Mouse (Mus musculus) liver, embryonic 15.5 days (tissue): ENCODE measurements around the gene Prss54. TPM values are rescaled to one million over a fixed set of nuclear protein-coding genes. Genes with fewer than 3 reads are reported as not detected.

Experiments
- ATAC-seq: fragments of 200-750 bp; cut with Nextera tagmentation; 2 replicates; pipeline ENCODE4 v1.8.0; 2017; ENCODE audit warnings: moderate number of reproducible peaks, mild to moderate bottlenecking, moderate library complexity; ENCODE audit not compliant: insufficient read depth
- H3K27ac ChIP-seq: fragments of 300-500 bp; sonication (generic); replicated peaks from 2 replicates; pipeline ENCODE4 v1.5.1; 2015; ENCODE audit warnings: mild to moderate bottlenecking, inconsistent platforms
- H3K27me3 ChIP-seq: fragments of 300-500 bp; sonication (generic); 2 replicates; pipeline ENCODE4 v1.6.1; 2015; ENCODE audit warnings: mild to moderate bottlenecking, inconsistent platforms
- H3K36me3 ChIP-seq: fragments of 300-500 bp; sonication (generic); replicated peaks from 2 replicates; pipeline ENCODE4 v1.6.1; 2015; ENCODE audit warnings: moderate library complexity, mild to moderate bottlenecking, inconsistent platforms
- H3K4me1 ChIP-seq: fragments of 300-500 bp; sonication (generic); replicated peaks from 2 replicates; pipeline ENCODE4 v1.6.1; 2015; ENCODE audit warnings: inconsistent platforms
- H3K4me2 ChIP-seq: fragments of 300-500 bp; sonication (generic); 2 replicates; pipeline ENCODE4 v1.6.1; 2015; ENCODE audit warnings: moderate library complexity, mild to moderate bottlenecking, inconsistent platforms
- H3K4me3 ChIP-seq: fragments of 300-500 bp; sonication (generic); replicated peaks from 2 replicates; pipeline ENCODE4 v1.5.1; 2015; ENCODE audit warnings: mild to moderate bottlenecking, inconsistent platforms
- H3K9ac ChIP-seq: fragments of 300-500 bp; sonication (generic); 2 replicates; pipeline ENCODE4 v1.6.1; 2015; ENCODE audit warnings: moderate library complexity, mild to moderate bottlenecking, inconsistent platforms
- H3K9me3 ChIP-seq: fragments of 300-500 bp; sonication (generic); replicated peaks from 2 replicates; pipeline ENCODE4 v1.6.1; 2016; ENCODE audit warnings: inconsistent platforms
- WGBS: fragments of 180-500 bp; shearing (Covaris S2); methylation state at CpG from one replicate; pipeline ENCODE4 v1.1.7; 2015; ENCODE audit warnings: mixed read lengths; ENCODE audit not compliant: insufficient replicate concordance; 5-methylcytosine and 5-hydroxymethylcytosine counted together
- polyA plus RNA-seq: library from polyadenylated mRNA; unstranded; fragments of >200 nt; fragmentation: Nextera tagmentation; extraction: Ambion mirVana; gene quantifications from 2 replicates; pipeline ENCODE4 v1.2.1, GENCODE M21; 2015

Gene Prss54
- polyA plus RNA-seq, 1 experiment from 2014 or later = not detected

- no peak overlapping the region for H3K4me3 ChIP-seq
- no peaks in the 10 kb centered on the region for H3K4me1 ChIP-seq
- no peak overlapping the region for H3K4me2 ChIP-seq
- no peak overlapping the region for H3K27ac ChIP-seq
- H3K9me3 ChIP-seq = no peaks in the 10 kb centered on the region
- H3K9ac ChIP-seq = no peak overlapping the region
- WGBS = 68% methylated on average over 10 of the region's 10 CpGs
- ATAC-seq = no peak
- H3K27me3 ChIP-seq = no peaks in the 10 kb centered on the region
- no peaks in the 10 kb centered on the region for H3K36me3 ChIP-seq
Observed at GRCm38 (mm10) chr8:95528194-95528593, 47.9 kb downstream of the Prss54 start.

GRCm38 (mm10) chr8:95523991-95524390 lies 52.1 kb downstream of the Prss54 start:
- H3K36me3 ChIP-seq = no peaks in the 10 kb centered on the region
- ATAC-seq = no peak
- WGBS = 69% methylated on average over 4 of the region's 4 CpGs
- no peak overlapping the region for H3K27ac ChIP-seq
- no peaks in the 10 kb centered on the region for H3K9me3 ChIP-seq
- no peaks in the 10 kb centered on the region for H3K27me3 ChIP-seq
- H3K9ac ChIP-seq = no peak overlapping the region
- no peak overlapping the region for H3K4me2 ChIP-seq
- H3K4me1 ChIP-seq = no peaks in the 10 kb centered on the region
- no peak overlapping the region for H3K4me3 ChIP-seq

- Histone ChIP-seq H3K27ac (no peak overlapping the region), H3K9me3 (no peaks in the 10 kb centered on the region), H3K4me2 (no peak overlapping the region), H3K4me3 (no peak overlapping the region), H3K36me3 (no peaks in the 10 kb centered on the region), H3K4me1 (no peaks in the 10 kb centered on the region), H3K27me3 (no peaks in the 10 kb centered on the region), H3K9ac (no peak overlapping the region)
- no peak for ATAC-seq
- WGBS = 73% methylated on average over 6 of the region's 6 CpGs
Observed at GRCm38 (mm10) chr8:95516928-95517327, 59.2 kb downstream of the Prss54 start.

- Histone ChIP-seq H3K36me3 (no peaks in the 10 kb centered on the region), H3K27ac (no peak overlapping the region), H3K4me2 (no peak overlapping the region), H3K4me1 (no peaks in the 10 kb centered on the region), H3K27me3 (no peaks in the 10 kb centered on the region), H3K4me3 (no peak overlapping the region), H3K9me3 (no peaks in the 10 kb centered on the region), H3K9ac (no peak overlapping the region)
- ATAC-seq = no peak
- WGBS = 65% methylated on average over 4 of the region's 4 CpGs
Observed at GRCm38 (mm10) chr8:95513219-95513618, 62.9 kb downstream of the Prss54 start.

- Histone ChIP-seq H3K36me3 (no peaks in the 10 kb centered on the region), H3K27me3 (no peaks in the 10 kb centered on the region), H3K9me3 (no peaks in the 10 kb centered on the region), H3K4me2 (no peak overlapping the region), H3K4me1 (no peaks in the 10 kb centered on the region), H3K27ac (no peak overlapping the region), H3K9ac (no peak overlapping the region), H3K4me3 (no peak overlapping the region)
- 60% methylated on average over 4 of the region's 4 CpGs for WGBS
- ATAC-seq = no peak
Observed at GRCm38 (mm10) chr8:95512257-95512656, 63.9 kb downstream of the Prss54 start.

Other genes starting within 250 kb of the Prss54 start
- gene Zfp319, start 244.4 kb downstream of the Prss54 start, polyA plus RNA-seq = 0.89 and 1.2 TPM in 2 replicates
- gene Usb1, start 244.1 kb downstream of the Prss54 start, polyA plus RNA-seq = 11.4 and 11.7 TPM in 2 replicates
- gene Mmp15, start 224.1 kb downstream of the Prss54 start, polyA plus RNA-seq = 1.1 and 1.2 TPM in 2 replicates
- gene Cfap20, start 141.5 kb downstream of the Prss54 start, polyA plus RNA-seq = 28.2 and 31.5 TPM in 2 replicates
- 3.9 and 4.3 TPM in 2 replicates for gene Csnk2a2, start 86.3 kb downstream of the Prss54 start, polyA plus RNA-seq
- not detected in 2 replicates for gene Ccdc113, start 42.3 kb downstream of the Prss54 start, polyA plus RNA-seq
- gene Gins3, start 57.1 kb upstream of the Prss54 start, polyA plus RNA-seq = 8.9 and 9.2 TPM in 2 replicates
- 0.98 and 1.1 TPM in 2 replicates for gene Ndrg4, start 100.6 kb upstream of the Prss54 start, polyA plus RNA-seq
- 16.5 and 18.5 TPM in 2 replicates for gene Setd6, start 139.5 kb upstream of the Prss54 start, polyA plus RNA-seq
- gene Cnot1, start 231.1 kb upstream of the Prss54 start, polyA plus RNA-seq = 27.4 TPM in 2 replicates
- gene Sap18b, start 249.0 kb upstream of the Prss54 start, polyA plus RNA-seq = 164 and 202 TPM in 2 replicates